14 mouse cellular contexts compared by ENCODE assay signal in genomic region chr6:147243655-147244054, GRCm38 (mm10). TPM values are rescaled to one million over a fixed set of nuclear protein-coding genes. Genes with fewer than 3 reads are reported as not detected.
A peak's percentile ranks its signal among the peaks of the same experiment; 100 is the strongest.
DNase-seq lines count a peak whose midpoint lies in the region; ATAC-seq lines count a peak whose summit lies in the region.
"Had no signal": no experiment of that assay in that cellular context is flagged by ENCODE, and none has a peak within 500 bp of the region (broad histone marks: within the 10 kb centered on the region; RNA-seq: fewer than 3 reads in every experiment).

No protein-coding gene starts in this region.

- H3K9me3 ChIP-seq in forebrain, embryonic 14.5 days (replicated peaks; ENCODE audit: control insufficient read depth, low read length): no peaks in the 10 kb centered on the region
- H3K9me3 ChIP-seq in forebrain, embryonic 13.5 days (replicated peaks): no peaks in the 10 kb centered on the region
- H3K9me3 ChIP-seq in kidney, embryonic 15.5 days (replicated peaks): no peaks in the 10 kb centered on the region
- H3K9me3 ChIP-seq: neural tube, embryonic 12.5 days had no signal

- H3K9ac ChIP-seq in forebrain, embryonic 14.5 days (ENCODE audit: low read length): no peak overlapping the region
- H3K9ac ChIP-seq in forebrain, embryonic 13.5 days: no peak overlapping the region
- H3K9ac ChIP-seq in kidney, embryonic 15.5 days: no peak overlapping the region
- H3K9ac ChIP-seq: liver, postnatal 0 days; neural tube, embryonic 12.5 days had no signal

- WGBS in forebrain, embryonic 14.5 days: 63% methylated on average over 5 of the region's 5 CpGs
- 63% methylated on average over 5 of the region's 5 CpGs for WGBS in forebrain, embryonic 13.5 days
- 64% methylated on average over 5 of the region's 5 CpGs for WGBS in kidney, embryonic 15.5 days

- H3K27ac ChIP-seq in forebrain, embryonic 14.5 days (ENCODE audit: low read depth, low read length): no peak overlapping the region
- no peak overlapping the region for H3K27ac ChIP-seq in forebrain, embryonic 13.5 days
- H3K27ac ChIP-seq in kidney, embryonic 15.5 days: no peak overlapping the region
- H3K27ac ChIP-seq: neural tube, embryonic 12.5 days had no signal

- peak; percentile 34 for DNase-seq in forebrain, embryonic 14.5 days (ENCODE audit: low spot score)
- DNase-seq in 3T3-L1 (ENCODE audit: low read depth, low spot score) (peak; percentile 68), NIH3T3 (ENCODE audit: low read depth) (peak; percentile 30)
- no peak for DNase-seq in spleen, postnatal 14 days (ENCODE audit: low spot score in 2 of 2)
- DNase-seq in spleen, postnatal 4 days (ENCODE audit: low spot score in 2 of 2): no peak
- DNase-seq: liver, postnatal 0 days; right cerebral cortex, postnatal 14 days; thymus, postnatal 4 days had no signal

- H3K27me3 ChIP-seq in forebrain, embryonic 14.5 days (replicated peaks; ENCODE audit: control insufficient read depth, insufficient read depth, low read length): no peaks in the 10 kb centered on the region
- no peaks in the 10 kb centered on the region for H3K27me3 ChIP-seq in forebrain, embryonic 13.5 days
- H3K27me3 ChIP-seq in kidney, embryonic 15.5 days: no peaks in the 10 kb centered on the region
- H3K27me3 ChIP-seq: neural tube, embryonic 12.5 days had no signal

- peak; percentile 58; the same call in 1 of the 2 replicates for ATAC-seq in forebrain, embryonic 14.5 days
- no peak; the same call in 1 of the 2 replicates for ATAC-seq in forebrain, embryonic 13.5 days
- 0 out of 2 replicates have a peak, but pooled peaks have one; percentile 17 for ATAC-seq in megakaryocyte progenitor cell, adult 5-6 weeks (replicated peaks; ENCODE audit: poor library complexity)
- no peak for ATAC-seq in kidney, embryonic 15.5 days (replicated peaks; ENCODE audit: low FRiP score)
- ATAC-seq: liver, postnatal 0 days had no signal

- H3K36me3 ChIP-seq in forebrain, embryonic 14.5 days (ENCODE audit: control insufficient read depth, insufficient read depth, low read length): no peaks in the 10 kb centered on the region
- no peaks in the 10 kb centered on the region for H3K36me3 ChIP-seq in forebrain, embryonic 13.5 days (ENCODE audit: poor library complexity, severe bottlenecking)
- no peaks in the 10 kb centered on the region for H3K36me3 ChIP-seq in kidney, embryonic 15.5 days
- H3K36me3 ChIP-seq: neural tube, embryonic 12.5 days had no signal

- no peak overlapping the region for H3K4me3 ChIP-seq in forebrain, embryonic 14.5 days (ENCODE audit: low read depth, low read length)
- no peak overlapping the region for H3K4me3 ChIP-seq in forebrain, embryonic 13.5 days
- no peak overlapping the region for H3K4me3 ChIP-seq in kidney, embryonic 15.5 days (replicated peaks)
- H3K4me3 ChIP-seq: neural tube, embryonic 12.5 days had no signal

- no peak overlapping the region for H3K4me2 ChIP-seq in forebrain, embryonic 14.5 days (ENCODE audit: low read length)
- no peak overlapping the region for H3K4me2 ChIP-seq in forebrain, embryonic 13.5 days
- H3K4me2 ChIP-seq in kidney, embryonic 15.5 days: no peak overlapping the region
- H3K4me2 ChIP-seq: heart, embryonic 11.5 days; neural tube, embryonic 12.5 days had no signal

- no peaks in the 10 kb centered on the region for H3K4me1 ChIP-seq in forebrain, embryonic 14.5 days (ENCODE audit: control insufficient read depth, insufficient read depth, low read length)
- H3K4me1 ChIP-seq in forebrain, embryonic 13.5 days: no peaks in the 10 kb centered on the region
- H3K4me1 ChIP-seq in kidney, embryonic 15.5 days: no peaks in the 10 kb centered on the region
- H3K4me1 ChIP-seq: neural tube, embryonic 12.5 days had no signal

RNA-seq across cellular contexts. Expression of gene Pthlh, which starts 20.3 kb away (rescaled TPM):
- 0.91 and 1.7 TPM in 2 replicates for polyA plus RNA-seq in forebrain, embryonic 14.5 days (2014; fragmentation: Nextera tagmentation; extraction: Ambion mirVana)
- 1.6 and 2.8 TPM in 2 replicates for polyA plus RNA-seq in forebrain, embryonic 13.5 days (2015; fragmentation: Nextera tagmentation; extraction: Ambion mirVana)
- not detected in 2 replicates for total RNA-seq in megakaryocyte progenitor cell, adult 5-6 weeks (2015)
- total RNA-seq in megakaryocyte progenitor cell, adult 5-6 weeks (2017): not detected in 2 replicates
- 1.2 and 1.4 TPM in 2 replicates for polyA plus RNA-seq in kidney, embryonic 15.5 days (2015; fragmentation: Nextera tagmentation; extraction: Ambion mirVana)
- total RNA-seq: megakaryocyte, adult 5-6 weeks had no signal
- polyA plus RNA-seq: liver, postnatal 0 days had no signal

Comparison
In these comparisons a context has a peak if more than half of its experiments do, and no peak if none do; other contexts are left out.
1. ATAC-seq: peak in forebrain, embryonic 14.5 days (single experiment) and megakaryocyte progenitor cell, adult 5-6 weeks (single experiment); none in forebrain, embryonic 13.5 days (single experiment) and kidney, embryonic 15.5 days (single experiment).
2. DNase-seq: peak in forebrain, embryonic 14.5 days (single experiment), 3T3-L1 (single experiment) and NIH3T3 (single experiment); none in spleen, postnatal 14 days (0 of 2) and spleen, postnatal 4 days (0 of 2).